10 mouse cellular contexts compared by ENCODE assay signal in the genomic region with DNA sequence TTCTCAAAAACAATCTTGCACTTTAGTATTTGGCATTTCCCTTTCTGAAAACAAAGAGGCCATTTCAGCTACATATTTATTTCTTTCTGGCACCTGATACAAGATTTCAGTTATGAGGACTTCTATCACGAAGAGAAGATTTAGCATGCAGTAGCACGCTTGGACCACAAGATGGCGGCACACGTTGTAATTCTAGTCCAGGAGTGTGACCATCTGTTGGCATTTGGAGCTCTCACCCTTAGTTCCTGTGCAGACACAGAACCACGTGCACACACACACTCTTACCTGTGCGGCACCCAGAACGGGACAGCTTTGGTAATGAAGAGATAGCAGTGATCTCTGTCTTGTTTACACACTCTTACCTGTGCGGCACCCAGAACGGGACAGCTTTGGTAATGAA. TPM values are rescaled to one million over a fixed set of nuclear protein-coding genes. Genes with fewer than 3 reads are reported as not detected.
DNase-seq lines count a peak whose midpoint lies in the region; ATAC-seq lines count a peak whose summit lies in the region.
"Had no signal": no experiment of that assay in that cellular context is flagged by ENCODE, and none has a peak within 500 bp of the region (broad histone marks: within the 10 kb centered on the region; RNA-seq: fewer than 3 reads in every experiment).

No protein-coding gene starts in this region.

- no peaks in the 10 kb centered on the region for H3K27me3 ChIP-seq in midbrain, embryonic 14.5 days (ENCODE audit: control insufficient read depth, insufficient read depth, low read length)
- H3K27me3 ChIP-seq in midbrain, embryonic 13.5 days: no peaks in the 10 kb centered on the region
- no peaks in the 10 kb centered on the region for H3K27me3 ChIP-seq in limb, embryonic 11.5 days (ENCODE audit: control insufficient read depth, insufficient read depth, low read length)
- H3K27me3 ChIP-seq: neural tube, embryonic 13.5 days had no signal

- H3K36me3 ChIP-seq in midbrain, embryonic 14.5 days (ENCODE audit: control insufficient read depth, insufficient read depth, low read length): no peaks in the 10 kb centered on the region
- no peaks in the 10 kb centered on the region for H3K36me3 ChIP-seq in midbrain, embryonic 13.5 days
- no peaks in the 10 kb centered on the region for H3K36me3 ChIP-seq in limb, embryonic 11.5 days (ENCODE audit: control insufficient read depth, insufficient read depth, low read length)
- H3K36me3 ChIP-seq: heart, embryonic 13.5 days; neural tube, embryonic 13.5 days had no signal

- no peaks in the 10 kb centered on the region for H3K4me1 ChIP-seq in midbrain, embryonic 14.5 days (ENCODE audit: control insufficient read depth, insufficient read depth, low read length)
- no peaks in the 10 kb centered on the region for H3K4me1 ChIP-seq in midbrain, embryonic 13.5 days (replicated peaks)
- no peaks in the 10 kb centered on the region for H3K4me1 ChIP-seq in limb, embryonic 11.5 days (ENCODE audit: control insufficient read depth, insufficient read depth, low read length)
- H3K4me1 ChIP-seq: heart, embryonic 13.5 days; neural tube, embryonic 13.5 days had no signal

- no peaks in the 10 kb centered on the region for H3K9me3 ChIP-seq in midbrain, embryonic 14.5 days (ENCODE audit: control insufficient read depth, low read length)
- H3K9me3 ChIP-seq in midbrain, embryonic 13.5 days: no peaks in the 10 kb centered on the region; the same call in 1 of the 2 replicates
- H3K9me3 ChIP-seq in limb, embryonic 11.5 days (ENCODE audit: control insufficient read depth, low read length): no peaks in the 10 kb centered on the region
- H3K9me3 ChIP-seq: heart, embryonic 13.5 days; neural tube, embryonic 13.5 days had no signal

- DNase-seq in CD4-positive, CD25-positive, alpha-beta regulatory T cell, adult 2 months (ENCODE audit: low read depth, low spot score): peak; percentile 60
- peak; percentile 81 for DNase-seq in midbrain, embryonic 14.5 days
- DNase-seq in cerebellum, adult 9-11 months: peak; percentile 80
- peak; percentile 78 for DNase-seq in limb, embryonic 11.5 days (ENCODE audit: low spot score)
- peak; percentile 79 to 81 for DNase-seq in right cerebral cortex, adult 2 months (ENCODE audit: low spot score in 2 of 2)

- no peak overlapping the region for H3K9ac ChIP-seq in midbrain, embryonic 14.5 days (replicated peaks; ENCODE audit: low read length)
- no peak overlapping the region for H3K9ac ChIP-seq in midbrain, embryonic 13.5 days (replicated peaks)
- no peak overlapping the region for H3K9ac ChIP-seq in limb, embryonic 11.5 days (ENCODE audit: low read length)
- H3K9ac ChIP-seq: heart, embryonic 13.5 days; neural tube, embryonic 13.5 days had no signal

- no peak overlapping the region for H3K27ac ChIP-seq in midbrain, embryonic 14.5 days (replicated peaks; ENCODE audit: low read depth, low read length)
- H3K27ac ChIP-seq in midbrain, embryonic 13.5 days: no peak overlapping the region
- H3K27ac ChIP-seq in limb, embryonic 11.5 days (replicated peaks; ENCODE audit: low read depth, low read length): no peak overlapping the region
- H3K27ac ChIP-seq: heart, embryonic 13.5 days; neural tube, embryonic 13.5 days had no signal

- 52% methylated on average over 9 of the region's 9 CpGs for WGBS in midbrain, embryonic 14.5 days
- WGBS in midbrain, embryonic 13.5 days: 43% methylated on average over 9 of the region's 9 CpGs
- 47% methylated on average over 9 of the region's 9 CpGs for WGBS in limb, embryonic 11.5 days

- no peak overlapping the region for H3K4me2 ChIP-seq in midbrain, embryonic 14.5 days (ENCODE audit: low read length)
- H3K4me2 ChIP-seq in midbrain, embryonic 13.5 days (replicated peaks): no peak overlapping the region
- H3K4me2 ChIP-seq in limb, embryonic 11.5 days (ENCODE audit: low read depth, severe bottlenecking): no peak overlapping the region
- H3K4me2 ChIP-seq: heart, embryonic 13.5 days; neural tube, embryonic 13.5 days had no signal

- no peak for ATAC-seq in CD4-positive, CD25-positive, alpha-beta regulatory T cell, adult 4 months
- no peak for ATAC-seq in midbrain, embryonic 14.5 days (ENCODE audit: low FRiP score, low TSS enrichment)
- no peak for ATAC-seq in midbrain, embryonic 13.5 days
- ATAC-seq in hematopoietic stem cell, adult 5-6 weeks (replicated peaks in 1 of 2; ENCODE audit: insufficient read depth in 1 of 2, low FRiP score in 2 of 2, low TSS enrichment in 1 of 2, low read depth in 1 of 2, poor library complexity in 2 of 2, severe bottlenecking in 2 of 2): peak; percentile 60 to 69
- ATAC-seq in limb, embryonic 11.5 days (ENCODE audit: insufficient number of reproducible peaks, low FRiP score, low TSS enrichment, low read depth): no peak

- no peak overlapping the region for H3K4me3 ChIP-seq in midbrain, embryonic 14.5 days (replicated peaks; ENCODE audit: low read depth, low read length)
- H3K4me3 ChIP-seq in midbrain, embryonic 13.5 days (replicated peaks): no peak overlapping the region
- H3K4me3 ChIP-seq in limb, embryonic 11.5 days (ENCODE audit: low read depth, low read length): no peak overlapping the region
- H3K4me3 ChIP-seq: heart, embryonic 13.5 days; neural tube, embryonic 13.5 days had no signal

RNA-seq across cellular contexts. Expression of a gene that starts 25.4 kb away (rescaled TPM):
- not detected for polyA plus RNA-seq in CD4-positive, CD25-positive, alpha-beta regulatory T cell, adult 4 months (2017; shearing (Covaris generic))
- polyA plus RNA-seq in midbrain, embryonic 14.5 days (2014; fragmentation: Nextera tagmentation; extraction: Ambion mirVana): 0.63 and 0.90 TPM in 2 replicates
- polyA plus RNA-seq in midbrain, embryonic 13.5 days (2015; fragmentation: Nextera tagmentation; extraction: Ambion mirVana): 0.13 and 0.16 TPM in 2 replicates
- total RNA-seq in hematopoietic stem cell, adult 5-6 weeks (2017): not detected in 2 replicates
- polyA plus RNA-seq in limb, embryonic 11.5 days (2014; fragmentation: Nextera tagmentation; extraction: Ambion mirVana): 0.06 TPM in 1 of 2 replicates, not detected in the other

RNA-seq across cellular contexts. Expression of a gene that starts 37.5 kb away (rescaled TPM):
- under 1 TPM; 0.13 to 0.22 TPM for polyA plus RNA-seq in CD4-positive, CD25-positive, alpha-beta regulatory T cell, adult 4 months (2017; shearing (Covaris generic))
- polyA plus RNA-seq in midbrain, embryonic 14.5 days (2014; fragmentation: Nextera tagmentation; extraction: Ambion mirVana): 3.9 and 4.5 TPM in 2 replicates
- 3.6 and 3.8 TPM in 2 replicates for polyA plus RNA-seq in midbrain, embryonic 13.5 days (2015; fragmentation: Nextera tagmentation; extraction: Ambion mirVana)
- total RNA-seq in hematopoietic stem cell, adult 5-6 weeks (2017): not detected in 2 replicates
- 0.13 TPM in 1 of 2 replicates, not detected in the other for polyA plus RNA-seq in limb, embryonic 11.5 days (2014; fragmentation: Nextera tagmentation; extraction: Ambion mirVana)

RNA-seq across cellular contexts. Expression of a gene that starts 59.3 kb away (rescaled TPM):
- not detected for polyA plus RNA-seq in CD4-positive, CD25-positive, alpha-beta regulatory T cell, adult 4 months (2017; shearing (Covaris generic))
- polyA plus RNA-seq in midbrain, embryonic 14.5 days (2014; fragmentation: Nextera tagmentation; extraction: Ambion mirVana): 14.3 and 18.5 TPM in 2 replicates
- polyA plus RNA-seq in midbrain, embryonic 13.5 days (2015; fragmentation: Nextera tagmentation; extraction: Ambion mirVana): 6.8 and 8.2 TPM in 2 replicates
- not detected in 2 replicates for total RNA-seq in hematopoietic stem cell, adult 5-6 weeks (2017)
- polyA plus RNA-seq in limb, embryonic 11.5 days (2014; fragmentation: Nextera tagmentation; extraction: Ambion mirVana): 12.0 and 12.2 TPM in 2 replicates

Comparison
In these comparisons a context has a peak if more than half of its experiments do, and no peak if none do; other contexts are left out.
1. ATAC-seq: peak in hematopoietic stem cell, adult 5-6 weeks (2 of 2); none in CD4-positive, CD25-positive, alpha-beta regulatory T cell, adult 4 months (single experiment), midbrain, embryonic 14.5 days (single experiment), midbrain, embryonic 13.5 days (single experiment) and limb, embryonic 11.5 days (single experiment).
2. Peak in every context shown above with its lines, with median percentiles within 50 percentile points of each other: DNase-seq.